Mouse (Mus musculus) kidney, postnatal 0 days (tissue): ENCODE measurements at regions not wholly inside any gene's neighbourhood (a gene's known extent, or its start where the extent isn't known, plus 50 kb on each side); places are given as distances from the start of the nearest gene placed in this dataset.
A peak's percentile ranks its signal among the peaks of the same experiment; 100 is the strongest.

Experiments used
- ATAC-seq: fragments of 200-750 bp; cut with Nextera tagmentation; replicated peaks from 2 replicates; pipeline ENCODE4 v1.8.0; 2017; ENCODE audit warnings: low read depth, moderate number of reproducible peaks, moderate TSS enrichment, moderate library complexity; ENCODE audit not compliant: low FRiP score
- DNase-seq: peaks from one replicate; pipeline ENCODE4 v3.0.0-alpha.2; 2016; ENCODE audit warnings: low spot score
- H3K27ac ChIP-seq: fragments of 300-500 bp; sonication (generic); 2 replicates; pipeline ENCODE4 v1.5.1; 2014; ENCODE audit warnings: mild to moderate bottlenecking
- H3K27me3 ChIP-seq: fragments of 300-500 bp; sonication (generic); 2 replicates; pipeline ENCODE4 v1.6.1; 2014; ENCODE audit warnings: low read length, mixed read lengths; ENCODE audit not compliant: insufficient read depth
- H3K36me3 ChIP-seq: fragments of 300-500 bp; sonication (generic); 2 replicates; pipeline ENCODE4 v1.6.1; 2014; ENCODE audit warnings: low read length, mixed read lengths; ENCODE audit not compliant: insufficient read depth
- H3K4me1 ChIP-seq: fragments of 300-500 bp; sonication (generic); replicated peaks from 2 replicates; pipeline ENCODE4 v1.6.1; 2014; ENCODE audit warnings: antibody characterized with exemption, low read length, mixed read lengths; ENCODE audit not compliant: insufficient read depth
- H3K4me2 ChIP-seq: fragments of 300-500 bp; sonication (generic); 2 replicates; pipeline ENCODE4 v1.6.1; 2014; ENCODE audit warnings: mild to moderate bottlenecking, low read length, moderate library complexity, mixed read lengths
- H3K4me3 ChIP-seq: fragments of 300-500 bp; sonication (generic); replicated peaks from 2 replicates; pipeline ENCODE4 v1.5.1; 2014; ENCODE audit warnings: low read depth, low read length
- H3K9ac ChIP-seq: fragments of 300-500 bp; sonication (generic); 2 replicates; pipeline ENCODE4 v1.6.1; 2014; ENCODE audit warnings: low read depth, low read length
- H3K9me3 ChIP-seq: fragments of 300-500 bp; sonication (generic); replicated peaks from 2 replicates; pipeline ENCODE4 v1.6.1; 2016; ENCODE audit warnings: low read length, inconsistent platforms, mixed read lengths
- CTCF ChIP-seq: IDR thresholded peaks from 2 replicates; pipeline ENCODE4 v1.5.1; 2016; ENCODE audit warnings: antibody characterized with exemption, low read depth, mild to moderate bottlenecking, moderate library complexity
- WGBS: fragments of 180-500 bp; shearing (Covaris S2); extraction: QIAGEN DNeasy Blood & Tissue Kit; methylation state at CpG from one replicate; pipeline ENCODE4 v1.1.7; 2014; 5-methylcytosine and 5-hydroxymethylcytosine counted together

DNA sequence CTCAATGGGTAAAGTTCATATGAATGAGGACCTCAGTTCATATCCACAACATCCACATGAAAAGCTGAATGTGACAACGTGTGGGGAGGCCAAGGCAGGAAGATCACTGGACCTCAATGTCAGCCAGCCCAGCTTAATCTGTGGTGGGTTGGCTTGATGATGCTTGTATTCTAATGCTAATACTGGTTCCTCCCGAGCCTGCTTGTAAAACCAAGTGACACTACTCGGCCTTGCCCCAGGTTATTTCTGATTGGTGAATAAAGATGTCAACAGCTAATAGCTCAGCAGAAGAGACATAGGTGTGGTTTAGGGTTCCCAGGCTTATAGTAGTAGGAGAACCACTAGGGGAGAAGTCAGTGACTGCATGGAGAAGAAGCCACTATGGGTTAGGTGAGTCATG is 272.2 kb upstream of the Pfn2 start:
- no peak for TF ChIP-seq CTCF
- 36% methylated on average over 3 of the region's 3 CpGs for WGBS

DNA sequence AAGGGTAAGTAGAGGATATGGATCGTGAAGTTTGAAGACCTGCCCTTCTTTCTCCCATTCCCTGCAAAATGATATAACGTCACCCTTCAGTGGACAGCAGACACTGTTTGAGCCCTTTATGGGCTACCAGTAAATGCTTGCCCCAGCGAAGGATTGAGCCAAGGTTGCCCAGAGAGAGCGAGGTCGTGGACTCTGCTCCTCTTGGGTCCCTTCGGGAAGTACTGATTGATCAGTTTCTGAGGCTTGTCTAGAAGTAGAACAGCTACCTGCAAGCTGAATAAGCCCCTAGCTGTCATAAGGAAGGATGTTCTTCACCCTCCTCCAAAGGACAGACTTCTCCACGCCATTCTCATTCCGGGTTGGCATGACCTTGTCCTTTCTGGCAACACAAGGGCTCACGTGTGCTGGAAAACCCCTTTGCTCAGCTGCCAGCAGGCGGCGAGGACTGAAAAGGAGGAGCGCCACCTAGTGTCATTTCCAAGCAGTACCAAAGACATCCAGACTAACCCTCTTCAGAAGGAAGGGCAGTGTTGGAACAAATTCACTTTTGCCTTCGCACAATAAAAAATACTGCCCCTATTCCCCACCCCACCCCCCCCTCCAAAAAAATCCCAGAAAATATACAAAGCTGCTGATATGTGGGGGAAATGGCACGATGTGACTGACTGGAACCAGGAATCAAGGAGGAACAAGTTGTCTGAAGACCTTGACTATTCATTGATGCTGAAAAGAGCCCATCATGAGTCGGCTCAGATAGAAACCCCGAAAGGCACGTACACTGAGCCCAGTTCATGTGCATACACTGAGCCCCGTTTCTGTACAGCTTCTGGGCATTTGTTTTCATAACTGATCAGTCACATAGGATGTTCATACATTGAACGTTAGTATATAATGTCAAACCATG is 274.8 kb upstream of the Pfn2 start:
- no peak overlapping the region for H3K4me2 ChIP-seq
- TF ChIP-seq CTCF: peak; percentile 96
- H3K36me3 ChIP-seq: no peaks in the 10 kb centered on the region
- no peak overlapping the region for H3K9ac ChIP-seq
- no peak overlapping the region for H3K27ac ChIP-seq
- 42% methylated on average over 19 of the region's 19 CpGs for WGBS
- no peak overlapping the region for H3K4me3 ChIP-seq
- H3K4me1 ChIP-seq: no peaks in the 10 kb centered on the region
- ATAC-seq: peak; percentile 87
- H3K27me3 ChIP-seq: no peaks in the 10 kb centered on the region
- no peaks in the 10 kb centered on the region for H3K9me3 ChIP-seq
- DNase-seq: peak; percentile 92

More for the DNA sequence above, 272.2 kb upstream of the Pfn2 start:
- Histone ChIP-seq H3K27ac (no peak overlapping the region), H3K9me3 (no peaks in the 10 kb centered on the region), H3K4me3 (no peak overlapping the region), H3K27me3 (no peaks in the 10 kb centered on the region), H3K4me1 (no peaks in the 10 kb centered on the region), H3K9ac (no peak overlapping the region), H3K36me3 (no peaks in the 10 kb centered on the region), H3K4me2 (no peak overlapping the region)
- ATAC-seq (no peak), DNase-seq (no peak)

DNA sequence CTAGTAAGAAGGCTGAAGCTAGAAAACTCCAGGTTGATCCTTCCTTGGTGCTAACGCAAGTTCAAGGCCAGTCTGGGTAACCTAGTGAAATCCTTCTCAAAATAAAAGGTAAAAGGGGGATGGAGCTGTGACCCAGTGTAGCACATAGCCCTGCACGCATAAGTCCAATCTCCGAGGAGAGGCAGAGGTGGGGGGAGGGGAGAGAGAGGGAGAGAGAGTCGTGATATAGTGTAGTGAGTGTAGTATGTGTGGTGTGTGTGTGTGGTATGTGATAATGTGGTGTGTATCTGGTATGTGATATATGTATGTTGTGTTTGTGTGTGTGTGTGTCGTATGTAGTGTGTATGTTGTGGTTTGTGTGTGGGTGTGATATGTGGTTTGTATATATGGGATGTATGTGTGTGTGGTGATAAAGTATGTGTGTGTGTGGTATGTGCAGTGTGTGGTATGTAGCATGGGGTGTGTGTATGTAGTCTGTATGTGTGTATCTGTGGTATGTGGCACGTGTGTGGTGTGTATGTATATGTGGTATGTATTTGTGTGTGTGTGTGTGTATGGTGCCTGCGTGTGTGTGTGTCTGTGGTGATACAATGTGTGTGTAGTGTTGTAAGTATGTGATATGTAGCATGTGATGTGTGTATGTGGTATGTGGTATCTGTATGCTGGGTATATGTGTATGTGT is 275.7 kb upstream of the Pfn2 start:
- no peak overlapping the region for H3K27ac ChIP-seq
- WGBS: 80% methylated on average over 7 of the region's 7 CpGs

DNA sequence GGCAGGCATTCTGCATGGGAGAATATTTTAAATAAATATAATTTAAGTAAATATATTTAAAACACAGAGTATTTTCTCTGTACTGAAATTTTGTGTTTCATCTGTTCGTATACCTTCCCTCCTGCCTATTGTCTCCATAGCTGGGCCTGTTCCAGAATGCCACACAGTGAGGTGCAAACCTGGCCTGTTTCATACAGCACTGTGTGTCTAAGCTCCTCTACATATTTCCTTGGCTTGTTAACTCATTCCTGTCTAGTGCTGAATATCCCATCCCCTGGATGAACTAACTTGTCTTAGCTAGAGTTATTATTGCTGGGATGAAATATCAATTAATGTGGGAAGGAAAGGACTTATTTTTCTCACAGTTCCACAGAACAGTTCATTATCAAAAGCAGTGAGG is 277.0 kb upstream of the Pfn2 start:
- ATAC-seq: no peak
- Histone ChIP-seq H3K36me3 (no peaks in the 10 kb centered on the region), H3K9ac (no peak overlapping the region), H3K9me3 (no peaks in the 10 kb centered on the region), H3K4me2 (no peak overlapping the region), H3K27ac (no peak overlapping the region), H3K4me1 (no peaks in the 10 kb centered on the region), H3K27me3 (no peaks in the 10 kb centered on the region), H3K4me3 (no peak overlapping the region)
- TF ChIP-seq CTCF: no peak
- DNase-seq: no peak
- WGBS: 77% methylated on average over 1 of the region's 1 CpGs

More for the DNA sequence above, 275.7 kb upstream of the Pfn2 start:
- no peaks in the 10 kb centered on the region for H3K36me3 ChIP-seq
- H3K27me3 ChIP-seq: no peaks in the 10 kb centered on the region
- TF ChIP-seq CTCF: no peak
- ATAC-seq: no peak
- no peak for DNase-seq
- no peak overlapping the region for H3K9ac ChIP-seq
- no peaks in the 10 kb centered on the region for H3K9me3 ChIP-seq
- H3K4me1 ChIP-seq: no peaks in the 10 kb centered on the region
- no peak overlapping the region for H3K4me3 ChIP-seq
- H3K4me2 ChIP-seq: no peak overlapping the region

DNA sequence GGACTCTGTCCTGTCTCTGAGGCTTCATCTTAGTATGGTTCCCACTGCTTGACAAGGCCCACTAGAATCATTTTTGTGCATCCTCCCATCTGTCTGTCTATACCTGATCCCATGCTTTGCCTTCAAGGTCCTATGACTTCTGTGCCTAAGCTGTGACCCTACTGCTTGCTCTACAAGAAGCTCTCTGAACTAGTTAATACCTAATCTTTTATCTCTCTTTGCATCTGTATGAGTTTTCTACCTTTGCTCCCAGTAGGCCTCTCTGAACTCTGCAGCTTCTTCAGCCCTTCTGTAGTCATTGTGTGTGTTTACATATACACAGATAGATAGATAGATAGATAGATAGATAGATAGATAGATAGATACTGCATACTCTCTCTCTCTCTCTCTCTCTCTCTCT is 279.1 kb upstream of the Pfn2 start:
- H3K9ac ChIP-seq: no peak overlapping the region
- H3K4me2 ChIP-seq: no peak overlapping the region

DNA sequence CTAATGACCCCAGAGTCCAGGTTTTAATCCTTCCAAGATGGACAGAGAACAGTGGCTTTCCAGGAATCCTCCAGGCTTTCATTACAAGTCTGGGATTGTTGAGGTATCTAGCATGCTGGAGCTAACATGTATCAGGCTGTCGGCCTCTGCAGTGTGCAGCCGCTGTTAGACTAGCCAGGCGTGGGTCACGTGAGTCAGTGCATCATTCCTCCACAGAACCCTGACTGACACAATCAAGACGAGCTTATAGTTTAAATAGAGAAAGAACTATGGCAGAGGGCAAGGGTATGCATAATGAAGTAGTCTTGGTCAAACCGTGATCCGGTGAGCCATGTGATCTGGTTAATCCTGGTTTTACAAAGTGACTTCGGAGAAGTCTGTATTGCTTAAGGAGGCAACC is 280.2 kb upstream of the Pfn2 start:
- Histone ChIP-seq H3K27me3 (no peaks in the 10 kb centered on the region), H3K4me3 (no peak overlapping the region)
- ATAC-seq: peak; percentile 33; the same call in 1 of the 2 replicates

More for the DNA sequence above, 279.1 kb upstream of the Pfn2 start:
- no peak for DNase-seq
- Histone ChIP-seq H3K27ac (no peak overlapping the region), H3K9me3 (no peaks in the 10 kb centered on the region), H3K36me3 (no peaks in the 10 kb centered on the region), H3K27me3 (no peaks in the 10 kb centered on the region), H3K4me1 (no peaks in the 10 kb centered on the region), H3K4me3 (no peak overlapping the region)
- no peak for TF ChIP-seq CTCF
- no peak for ATAC-seq

More for the DNA sequence above, 280.2 kb upstream of the Pfn2 start:
- Histone ChIP-seq H3K27ac (no peak overlapping the region), H3K9me3 (no peaks in the 10 kb centered on the region), H3K4me2 (no peak overlapping the region), H3K4me1 (no peaks in the 10 kb centered on the region), H3K36me3 (no peaks in the 10 kb centered on the region), H3K9ac (no peak overlapping the region)
- no peak for DNase-seq
- TF ChIP-seq CTCF: no peak
- WGBS: 78% methylated on average over 8 of the region's 8 CpGs
